10 mouse cellular contexts compared by ENCODE assay signal in genomic region chr12:82077945-82078344, GRCm38 (mm10).
"Had no signal": no experiment of that assay in that cellular context is flagged by ENCODE, and none has a peak within 500 bp of the region (broad histone marks: within the 10 kb centered on the region; RNA-seq: fewer than 3 reads in every experiment).

No protein-coding gene starts in this region.

- ATAC-seq: liver, postnatal 0 days; midbrain, embryonic 15.5 days had no signal

- DNase-seq: kidney, adult 18-20 months; kidney, postnatal 10 days; layer of hippocampus, postnatal 36 days; liver; liver, embryonic 13.5 days; liver, postnatal 0 days; lung, postnatal 14 days; retina, postnatal 1 day; thymus, postnatal 36 days had no signal
